ENCODE assay signal across 12 mouse cellular contexts in genomic region chr9:50957956-50958489, GRCm38 (mm10). TPM values are rescaled to one million over a fixed set of nuclear protein-coding genes. Genes with fewer than 3 reads are reported as not detected.
DNase-seq lines count a peak whose midpoint lies in the region; ATAC-seq lines count a peak whose summit lies in the region.
"Had no signal": no experiment of that assay in that cellular context is flagged by ENCODE, and none has a peak within 500 bp of the region (broad histone marks: within the 10 kb centered on the region; RNA-seq: fewer than 3 reads in every experiment).

No protein-coding gene starts in this region.

- DNase-seq in frontal cortex, adult 2 months (ENCODE audit: extremely low spot score in 1 of 2, low spot score in 1 of 2) = no peak
- peak; percentile 39 for DNase-seq in 3134 (ENCODE audit: extremely low read depth, insufficient read length, low spot score)
- peak; percentile 54 for DNase-seq in adrenal gland, postnatal 10 days
- DNase-seq in forelimb bud, embryonic 11.5 days (ENCODE audit: low read depth, low spot score) = peak; percentile 56
- no peak for DNase-seq in left cerebral cortex, postnatal 36 days (ENCODE audit: low spot score in 2 of 2)
- DNase-seq in cerebellum, postnatal 25 days = no peak
- no peak for DNase-seq in spleen, postnatal 4 days (ENCODE audit: low spot score in 2 of 2)
- DNase-seq: liver, embryonic 13.5 days; right cerebral cortex, postnatal 4 days; thymus, adult 18-20 months had no signal

- intact Hi-C loops in left cerebral cortex, postnatal 36 days (cut with DNase I) = no loop called here

- ATAC-seq in frontal cortex, adult (ENCODE audit: low TSS enrichment) = peak; percentile 34; the same call in 1 of the 2 replicates
- ATAC-seq: intestine, postnatal 0 days had no signal

RNA-seq across cellular contexts. Expression of gene Sik2, which starts 50.9 kb away (rescaled TPM):
- polyA plus RNA-seq in frontal cortex, adult 2 months (2012; rRNA removed) = 18.0 and 22.4 TPM in 2 replicates
- 100 to 1,000 TPM; 132 to 136 TPM for total RNA-seq in adrenal gland, postnatal 10 days (2021)
- total RNA-seq in left cerebral cortex, postnatal 36 days (2021) = 10 to 100 TPM; 45.9 to 57.5 TPM

Comparison
In these comparisons a context has a peak if more than half of its experiments do, and no peak if none do; other contexts are left out.
1. DNase-seq: peak in 3134 (single experiment), adrenal gland, postnatal 10 days (single experiment) and forelimb bud, embryonic 11.5 days (single experiment); none in frontal cortex, adult 2 months (0 of 2), left cerebral cortex, postnatal 36 days (0 of 2), cerebellum, postnatal 25 days (0 of 2) and spleen, postnatal 4 days (0 of 2).